Mouse (Mus musculus) gastrocnemius, postnatal 36 days (tissue): ENCODE measurements at regions not wholly inside any gene's neighbourhood (a gene's known extent, or its start where the extent isn't known, plus 50 kb on each side); places are given as distances from the start of the nearest gene placed in this dataset.

ENCODE experiments used
- DNase-seq, 2 experiments: peaks; one replicate each; pipeline ENCODE4 v3.0.0; 2022
- intact Hi-C: fragments of 180-260 bp; cut with DNase I; formaldehyde crosslinking; loops from one replicate; pipeline ENCODE4 v1.15.1; 2025

DNA sequence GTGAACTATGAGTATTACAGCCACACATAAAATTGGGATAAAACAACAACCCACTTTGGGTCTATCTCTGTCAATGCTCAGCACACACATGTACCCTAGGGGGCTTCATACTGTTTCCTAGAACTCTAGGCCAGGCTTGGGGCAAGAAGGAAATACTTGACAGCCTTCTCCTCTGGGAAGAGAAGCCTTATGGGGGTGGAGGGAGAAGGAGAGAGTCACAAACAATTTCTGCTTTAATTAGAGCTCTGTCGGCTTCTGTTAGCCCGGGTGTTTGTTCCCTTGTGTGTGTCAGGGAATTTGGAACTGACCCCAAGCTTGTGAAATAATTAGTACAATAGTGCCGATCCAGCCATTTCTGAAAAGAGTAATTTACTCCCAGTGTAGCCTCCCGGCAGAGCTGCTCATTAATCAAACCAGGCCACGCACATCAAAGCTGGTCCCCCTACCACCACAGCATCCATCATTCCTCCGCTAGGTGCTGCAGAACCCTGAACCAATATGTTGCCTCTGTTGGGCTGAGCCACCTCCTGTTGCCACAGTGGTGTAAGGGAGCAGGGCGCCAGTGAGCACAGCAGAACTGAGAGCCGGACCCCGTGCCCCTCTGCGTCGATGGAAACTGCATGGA lies 307.3 kb downstream of the Tmem114 start:
- DNase-seq, result no peak
- intact Hi-C loops, result no loop called here

DNA sequence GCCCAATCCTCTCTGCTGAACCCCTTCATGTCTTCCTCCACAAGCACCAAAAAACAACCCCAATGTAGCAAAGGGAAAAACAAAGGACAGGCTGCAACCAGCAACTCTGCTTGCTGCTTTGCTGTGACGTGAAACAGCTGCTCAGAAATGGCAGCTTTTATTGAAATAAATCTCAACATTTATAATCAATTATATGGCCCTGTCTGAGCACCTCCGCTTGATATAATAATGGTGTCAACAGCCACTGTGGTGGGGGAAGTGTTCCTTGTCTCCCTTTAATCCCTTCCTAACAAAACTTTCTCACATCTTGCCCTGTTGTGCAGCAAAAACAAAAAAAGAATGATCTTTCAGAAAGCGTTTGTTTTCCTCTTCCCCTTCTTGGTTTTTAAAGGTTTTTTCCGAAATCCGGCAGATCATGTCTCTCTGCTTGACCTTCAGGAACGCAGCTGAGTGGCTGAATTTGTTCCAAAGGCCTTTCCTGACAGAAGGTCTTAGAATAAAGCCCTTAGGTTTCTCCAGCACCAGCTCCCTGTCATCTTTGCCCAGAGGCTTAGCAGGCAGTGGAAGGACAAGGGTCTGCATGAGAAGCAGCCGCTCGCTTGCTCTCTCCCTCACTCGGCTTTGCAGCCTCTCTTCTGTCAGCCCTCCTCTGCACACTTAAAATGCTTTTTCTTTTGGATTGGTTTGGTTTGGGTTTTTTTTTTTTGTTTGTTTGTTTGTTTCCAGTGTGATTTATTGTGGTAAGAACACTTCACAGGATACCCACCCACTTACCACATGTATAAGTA lies 313.4 kb downstream of the Tmem114 start:
- DNase-seq, result no peak
- intact Hi-C loops, result no loop called here

DNA sequence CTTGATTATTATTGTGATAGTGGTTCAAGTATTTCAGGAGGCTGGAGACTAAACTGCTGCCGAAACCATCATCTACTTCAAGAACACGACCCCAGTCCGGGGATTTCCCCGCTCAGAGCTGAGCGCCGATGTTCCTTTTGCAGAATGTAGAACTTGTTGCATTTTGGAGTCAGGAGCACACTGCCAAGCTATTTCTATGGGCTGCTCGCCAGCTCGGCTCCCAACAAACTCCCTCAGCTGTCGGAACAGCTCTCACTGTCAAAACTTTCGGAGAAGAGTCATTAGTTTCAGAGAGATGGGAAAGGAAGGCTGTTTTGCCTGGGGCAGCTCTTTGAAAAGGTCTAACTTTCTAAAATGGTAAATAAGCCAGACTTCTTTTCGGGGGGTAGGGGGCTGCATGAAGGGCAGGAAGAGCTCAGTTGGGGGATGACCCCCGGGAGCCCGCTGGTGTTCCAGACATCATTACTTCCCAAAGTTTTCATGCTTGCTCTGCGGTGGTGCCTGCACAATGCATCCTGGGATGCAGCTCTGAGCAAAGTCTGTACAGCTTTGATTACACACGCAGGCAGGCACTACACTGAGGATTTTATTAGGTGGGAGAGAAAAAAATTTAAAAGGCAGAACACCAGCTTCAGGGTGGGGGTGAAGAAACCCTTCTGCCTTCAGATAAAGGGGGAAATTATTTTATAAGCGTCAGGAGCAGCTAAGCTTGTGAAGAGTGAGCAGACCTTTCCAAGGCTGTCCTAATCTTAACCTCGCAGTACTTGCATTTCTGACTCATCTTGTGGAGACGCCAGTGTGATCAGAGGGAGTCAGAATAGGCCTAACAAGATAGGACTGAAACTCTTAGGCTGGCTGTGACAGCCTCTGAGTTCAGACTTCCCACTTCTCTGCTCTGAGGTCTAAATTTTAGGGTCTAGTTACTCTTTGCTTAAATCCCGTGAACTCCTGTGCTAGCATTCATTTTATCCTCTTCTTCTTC lies 316.5 kb downstream of the Tmem114 start:
- peak; percentile 16 to 31 for DNase-seq
- intact Hi-C loops, result no loop called here

DNA sequence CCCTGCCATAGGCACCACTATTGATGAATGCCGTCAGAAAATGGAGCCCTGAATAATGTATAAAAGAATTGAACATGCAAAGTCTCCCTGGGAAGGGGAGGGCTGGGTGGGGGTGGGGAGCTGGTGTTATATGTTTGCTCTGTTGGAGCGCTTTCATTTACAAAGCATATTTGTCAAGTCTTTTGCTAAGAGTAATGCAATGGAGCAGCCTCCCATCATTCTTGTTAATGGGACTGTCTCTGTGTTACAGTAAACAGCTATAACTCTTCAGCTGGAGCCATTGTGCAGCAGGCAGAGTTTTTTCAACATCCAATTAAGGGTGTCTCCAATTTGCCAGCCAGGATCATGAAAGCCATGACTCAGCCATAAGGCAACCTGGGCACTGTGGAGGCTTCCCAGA lies 345.9 kb downstream of the Tmem114 start:
- intact Hi-C loops, result no loop called here
- DNase-seq, result no peak

DNA sequence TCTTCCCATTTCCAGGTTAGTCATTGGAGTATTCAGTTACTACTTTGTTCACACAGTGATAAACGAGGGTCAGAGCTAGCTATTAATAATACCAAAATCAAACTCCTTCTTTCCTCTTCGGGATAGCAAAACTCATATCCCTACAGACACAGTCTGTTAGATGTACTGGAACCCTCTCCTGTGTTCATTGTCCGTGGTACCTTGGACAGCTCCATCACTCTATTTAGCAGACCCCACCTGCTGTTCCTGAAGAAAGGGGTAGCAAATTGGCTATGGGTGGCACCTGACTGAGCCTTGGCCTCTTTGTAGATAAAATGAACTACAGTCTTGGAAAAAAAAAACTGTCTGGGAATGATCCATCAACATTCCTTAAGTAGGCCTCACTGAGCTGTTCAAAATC lies 346.5 kb downstream of the Tmem114 start:
- no peak for DNase-seq
- intact Hi-C loops, result no loop called here

DNA sequence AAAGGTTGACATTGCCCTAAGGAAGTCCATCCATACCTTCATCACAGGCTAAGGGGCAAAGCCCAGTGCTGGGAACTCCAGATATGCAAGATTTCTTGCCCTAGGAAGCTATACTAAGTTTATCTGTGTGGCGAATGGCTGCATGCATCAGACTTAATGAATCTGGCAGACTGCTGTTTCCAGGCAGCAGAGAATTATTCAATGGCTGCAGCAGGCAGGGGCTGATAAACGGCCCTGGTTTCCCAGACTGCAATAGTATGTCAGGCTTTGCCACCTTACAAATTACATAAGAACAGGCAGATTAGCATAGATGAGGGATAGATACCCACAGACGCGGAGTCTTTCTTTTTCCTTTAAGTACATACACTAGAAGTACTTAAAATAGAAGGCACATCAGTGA lies 350.2 kb downstream of the Tmem114 start:
- no peak for DNase-seq
- intact Hi-C loops, result no loop called here

DNA sequence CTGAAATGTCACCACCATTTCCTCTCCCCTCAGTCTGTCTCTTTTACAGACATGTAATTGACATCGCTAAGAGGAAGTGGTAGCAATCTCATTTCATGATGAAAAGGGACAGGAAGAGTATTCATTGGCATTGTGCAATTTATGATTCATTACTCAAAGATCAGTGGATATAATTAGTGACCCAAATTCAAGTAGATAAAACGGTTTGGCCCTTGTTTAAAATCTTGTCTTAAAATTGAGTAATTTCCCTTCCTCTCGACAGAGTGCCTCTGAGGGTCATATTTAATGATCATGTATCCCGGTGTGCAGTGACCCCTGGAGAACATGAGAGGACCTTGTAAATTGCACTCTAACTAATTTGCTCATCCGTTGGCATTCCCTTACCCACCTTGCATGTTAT lies 371.0 kb downstream of the Tmem114 start:
- DNase-seq, result no peak
- intact Hi-C loops, result no loop called here

DNA sequence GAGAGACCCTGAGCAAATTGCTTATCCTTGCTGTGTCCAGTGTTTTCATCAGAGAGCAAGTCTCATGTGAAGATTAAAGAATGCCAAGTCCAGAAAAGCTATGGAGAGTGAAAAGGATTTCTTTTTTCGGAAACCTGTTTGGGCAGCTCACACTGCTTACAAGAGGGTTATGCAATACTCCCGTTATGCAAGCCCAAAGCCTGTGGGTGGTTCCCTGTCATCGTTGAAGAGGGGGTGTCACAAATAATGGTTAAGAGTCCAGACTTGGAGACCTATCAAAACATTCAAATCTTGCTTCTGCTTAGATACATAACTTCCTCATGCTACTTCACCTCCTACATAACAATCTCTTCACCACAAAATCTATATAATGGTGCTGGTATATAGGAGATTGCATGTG lies 416.0 kb downstream of the Tmem114 start:
- DNase-seq, result no peak
- intact Hi-C loops, result no loop called here

DNA sequence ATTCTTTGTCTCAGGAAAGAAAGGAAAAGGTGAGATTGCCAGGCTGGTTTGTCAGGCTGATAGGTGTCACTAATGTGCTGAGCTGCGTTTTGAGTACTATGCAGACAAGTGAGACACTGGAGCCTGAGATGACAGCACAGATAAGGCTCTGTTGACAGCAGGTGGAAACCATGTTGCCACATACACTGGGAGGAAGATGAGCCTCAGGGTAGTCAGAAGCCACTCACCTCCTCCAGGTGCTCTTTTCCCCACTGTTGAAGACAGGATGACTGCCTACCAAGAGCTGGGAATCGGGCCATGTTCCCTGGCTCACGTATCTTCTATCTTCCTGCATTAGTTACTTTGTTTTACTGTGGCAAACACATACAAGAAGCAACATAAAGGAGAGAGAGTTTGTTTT lies 418.3 kb downstream of the Tmem114 start:
- no peak for DNase-seq
- intact Hi-C loops, result no loop called here

DNA sequence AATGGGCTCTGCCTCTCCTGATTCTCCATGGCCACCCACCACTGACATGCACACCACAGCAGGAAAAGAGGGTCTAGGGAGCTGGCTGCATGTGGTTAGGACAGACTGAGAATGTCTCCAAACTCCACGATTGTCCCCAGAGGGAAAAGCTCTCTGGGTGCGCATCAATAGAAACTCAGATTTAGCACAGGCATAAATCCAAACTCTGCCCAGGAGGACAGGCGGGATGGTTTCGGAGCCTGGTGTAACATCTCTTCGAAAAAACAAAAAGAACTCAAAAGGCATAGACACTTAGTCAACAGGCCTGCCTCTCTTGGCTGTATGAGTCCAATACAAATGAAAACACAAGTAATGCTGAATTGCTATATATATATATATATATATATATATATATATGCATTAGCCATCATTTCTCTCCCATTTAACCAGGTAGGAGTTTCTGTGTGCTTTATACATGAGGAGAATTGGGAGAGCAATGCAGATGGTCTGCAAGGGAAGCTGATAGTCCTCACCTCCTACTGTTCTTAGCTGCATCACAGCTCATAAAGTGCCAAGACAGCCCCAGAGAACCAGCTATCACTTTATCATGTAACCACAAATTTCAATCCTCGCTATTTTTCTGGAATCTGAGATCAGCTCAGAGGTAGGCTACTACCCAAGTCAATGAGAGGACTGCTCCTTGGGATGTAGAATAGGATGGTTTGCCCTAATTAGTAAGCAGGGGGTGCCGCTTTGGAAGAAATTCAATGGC lies 422.4 kb downstream of the Tmem114 start:
- DNase-seq, result no peak
- intact Hi-C loops, result no loop called here

DNA sequence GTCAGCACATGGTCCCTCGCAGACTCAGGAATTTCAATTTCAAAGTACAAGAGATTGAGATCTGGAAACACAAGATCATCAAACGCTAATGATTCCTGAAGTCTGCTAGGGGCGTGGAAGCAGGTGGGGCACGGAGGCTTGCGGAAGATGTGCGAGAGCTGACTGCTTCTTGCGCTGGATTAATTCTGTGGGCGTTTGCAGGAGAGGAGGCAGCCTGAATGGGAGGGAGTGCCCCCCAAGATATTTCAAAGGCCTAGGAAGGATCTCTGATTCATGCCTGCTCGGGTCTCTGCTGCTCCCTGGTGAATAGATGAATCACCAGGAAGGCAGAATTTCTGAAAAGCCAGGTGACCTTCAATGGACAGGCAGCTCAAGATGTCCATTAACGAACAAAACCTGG lies 442.1 kb downstream of the Tmem114 start:
- no peak for DNase-seq
- intact Hi-C loops, result no loop called here

DNA sequence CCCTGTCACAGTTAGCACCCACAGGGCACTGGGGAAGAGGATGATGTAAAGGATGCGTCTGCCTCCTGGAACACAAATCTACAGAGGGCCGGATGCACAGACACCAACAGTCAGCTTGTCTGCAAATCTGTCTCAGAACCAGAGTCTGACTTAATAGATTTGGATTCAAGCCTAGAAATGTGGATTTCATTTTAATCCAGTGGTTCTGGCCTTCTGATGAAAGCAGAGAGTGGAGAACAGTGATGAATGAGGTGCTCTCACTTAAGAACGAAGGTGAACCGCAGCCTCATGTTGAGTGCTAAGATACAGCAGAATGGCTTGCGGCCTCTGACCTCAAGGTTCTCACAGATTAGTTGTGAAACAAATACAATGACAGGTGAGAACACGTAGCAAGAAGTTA lies 446.5 kb downstream of the Tmem114 start:
- no peak for DNase-seq
- intact Hi-C loops, result no loop called here

DNA sequence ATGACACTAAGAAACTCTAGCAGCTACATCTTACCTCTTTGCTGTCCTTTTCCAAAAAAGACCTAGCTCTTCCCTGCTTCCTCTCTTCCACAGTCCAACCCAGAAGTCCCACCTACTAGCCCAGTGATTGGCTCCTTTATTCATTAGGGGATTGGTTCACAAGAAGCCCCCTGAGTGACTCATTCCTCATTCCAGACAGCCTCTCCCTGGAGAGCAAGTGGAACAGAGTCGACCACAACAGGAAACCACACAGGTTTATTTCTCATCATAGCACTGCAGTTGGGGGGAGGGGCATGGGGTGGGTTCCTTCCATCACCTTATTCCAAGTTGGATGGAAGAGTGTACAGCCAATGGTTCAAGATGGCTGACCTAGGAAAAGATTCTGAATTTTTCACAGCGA lies 473.3 kb downstream of the Tmem114 start:
- DNase-seq, result no peak
- intact Hi-C loops, result no loop called here

DNA sequence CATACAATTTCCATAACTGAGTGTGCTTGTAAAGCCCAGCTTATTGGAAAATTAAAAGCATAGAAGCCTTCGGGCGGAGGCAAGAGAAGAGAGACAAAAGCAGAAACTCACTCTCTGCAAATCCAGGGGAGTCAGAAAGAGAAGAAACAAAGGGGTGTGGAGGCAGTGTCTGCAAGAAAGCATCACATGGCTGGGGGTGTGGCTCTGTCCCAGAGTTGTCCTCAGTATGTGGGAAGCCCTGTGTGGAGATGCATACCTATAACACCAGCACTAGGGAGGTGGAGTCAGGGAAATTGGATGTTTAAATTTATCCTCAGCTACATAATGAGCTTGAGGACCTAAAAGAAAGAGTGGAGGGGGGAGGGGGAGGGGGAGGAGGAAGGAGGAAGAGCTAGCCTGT lies 482.6 kb downstream of the Tmem114 start:
- intact Hi-C loops, result no loop called here
- DNase-seq, result no peak

DNA sequence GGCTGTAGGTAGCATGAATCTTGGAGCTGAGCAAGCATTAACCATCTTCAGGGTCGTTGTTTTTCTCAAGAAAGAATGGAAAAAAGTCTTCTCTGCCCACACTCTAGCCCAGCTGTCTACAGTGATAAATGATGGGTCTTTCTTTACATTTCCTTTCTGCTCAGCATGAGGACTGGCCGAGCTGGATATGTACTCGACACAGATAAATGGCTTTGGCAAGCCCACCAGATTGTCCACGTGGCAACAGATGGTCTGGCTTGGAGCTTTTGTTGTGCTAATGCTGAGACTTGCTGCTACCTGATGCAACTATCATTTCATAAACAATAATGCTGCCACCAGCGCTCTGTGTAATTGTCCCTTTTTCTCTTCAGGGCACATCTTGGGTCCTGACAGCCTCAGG lies 487.8 kb downstream of the Tmem114 start:
- intact Hi-C loops, result no loop called here

DNA sequence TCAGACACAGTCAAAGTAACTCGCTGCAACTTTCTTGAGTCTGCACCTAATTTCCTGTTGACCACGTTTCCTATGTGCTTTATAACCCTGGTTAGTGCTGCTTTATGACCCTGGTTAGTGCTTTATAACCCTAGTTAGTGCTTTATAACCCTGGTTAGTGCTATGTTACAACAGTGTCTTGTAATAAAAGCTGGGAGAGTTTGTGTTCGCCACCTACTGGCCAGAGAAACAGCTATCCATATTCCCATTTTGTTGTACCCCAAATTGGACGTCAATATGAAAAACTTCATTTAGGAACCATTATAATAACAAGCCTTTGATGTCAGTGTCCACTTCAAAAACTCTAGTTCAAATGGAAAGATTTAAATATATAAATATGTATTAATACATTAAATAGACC lies 492.6 kb downstream of the Tmem114 start:
- no peak for DNase-seq
- intact Hi-C loops, result loop anchor here (5.0 kb wide), 1 partner anchor 880 kb away; no protein-coding TSS in a partner anchor

More for the DNA sequence above, 487.8 kb downstream of the Tmem114 start:
- no peak for DNase-seq

DNA sequence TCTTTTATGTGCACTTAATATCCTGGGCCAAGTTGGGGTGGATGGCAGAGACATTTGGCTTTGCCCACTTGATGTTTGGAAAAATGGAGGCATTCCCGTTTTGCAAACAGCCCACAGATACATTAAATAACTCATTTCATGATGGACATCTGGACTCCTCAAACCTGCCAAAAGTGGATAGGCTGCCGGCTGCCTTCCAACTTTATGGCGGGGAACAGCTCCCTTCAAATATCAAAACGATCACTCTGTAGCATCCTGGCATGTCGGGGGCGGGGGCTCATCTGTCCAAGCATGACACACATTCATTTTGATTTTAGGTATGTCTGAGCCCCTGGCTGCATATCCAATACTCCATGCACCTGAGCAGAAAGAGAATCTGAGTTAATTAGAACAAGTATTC lies 493.3 kb downstream of the Tmem114 start:
- DNase-seq, result no peak
- intact Hi-C loops, result loop anchor here (5.0 kb wide), 1 partner anchor 879 kb away; no protein-coding TSS in a partner anchor

DNA sequence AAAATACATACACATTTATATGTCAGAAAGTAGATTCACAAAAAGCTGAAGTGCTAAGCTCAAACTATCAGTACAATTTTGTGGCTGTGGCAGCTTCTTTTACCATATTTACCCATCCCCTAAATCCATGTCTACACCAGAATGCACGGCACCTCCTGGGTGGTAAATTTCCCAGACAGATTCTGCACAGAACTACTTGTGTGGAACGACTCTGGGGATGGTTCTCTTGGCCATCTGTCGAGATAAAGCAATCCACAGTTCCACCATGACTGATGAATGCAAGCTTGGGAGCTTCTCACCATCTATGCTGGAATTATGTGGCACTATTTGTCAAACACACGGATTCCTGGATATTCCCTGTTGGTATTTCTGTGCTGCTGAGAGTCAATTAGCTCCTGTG lies 495.8 kb downstream of the Tmem114 start:
- no peak for DNase-seq
- intact Hi-C loops, result no loop called here

DNA sequence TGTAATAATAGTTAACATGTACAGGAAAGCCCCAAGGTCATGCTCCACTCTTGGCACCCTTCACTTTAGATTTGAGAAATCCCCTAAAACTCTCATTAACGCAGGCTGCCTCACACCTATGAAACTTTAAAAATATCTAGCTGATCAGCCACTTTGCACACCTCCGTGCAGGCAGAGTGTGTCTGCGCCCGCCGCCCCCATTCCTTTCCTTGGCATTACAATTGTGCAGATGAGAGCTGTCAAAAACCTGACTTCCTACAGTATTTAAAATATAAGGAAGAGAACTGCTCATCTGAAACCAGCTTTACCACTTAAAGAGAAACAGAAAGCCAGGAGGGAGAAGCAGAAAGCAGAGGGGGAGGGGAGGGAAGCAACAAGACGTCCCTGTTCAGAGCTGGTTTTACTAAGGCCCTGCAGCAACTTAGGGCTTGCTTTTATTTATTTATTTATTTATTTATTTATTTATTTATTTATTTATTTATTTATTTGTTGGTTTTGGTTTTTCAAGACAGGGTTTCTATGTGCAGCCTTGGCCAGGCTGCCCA lies 496.5 kb downstream of the Tmem114 start:
- intact Hi-C loops, result no loop called here
- no peak for DNase-seq

DNA sequence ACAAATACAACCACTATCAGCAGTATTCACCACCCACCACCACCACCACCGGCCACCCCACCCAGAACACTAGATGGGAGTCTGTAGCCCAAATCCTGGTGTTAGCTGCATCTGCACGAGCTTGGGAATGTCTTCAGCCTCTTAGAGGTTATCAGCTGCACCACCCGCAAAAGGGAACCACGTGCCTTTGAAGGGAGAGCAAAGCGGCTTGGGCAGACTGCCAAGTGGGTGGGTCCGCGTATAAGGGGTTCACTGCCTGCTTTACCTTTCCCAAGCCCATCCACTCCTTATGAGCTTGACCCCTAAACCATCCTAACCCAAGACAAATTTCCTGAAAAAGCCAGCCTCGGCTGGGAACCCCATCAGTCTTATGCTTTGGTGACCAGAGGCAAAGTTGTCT lies 497.2 kb downstream of the Tmem114 start:
- no peak for DNase-seq

More for the DNA sequence above, 497.2 kb downstream of the Tmem114 start:
- intact Hi-C loops, result no loop called here
